Mouse (Mus musculus): ENCODE results near the gene Gde1. TPM values are rescaled to one million over a fixed set of nuclear protein-coding genes. Genes with fewer than 3 reads are reported as not detected.

Gene Gde1
- total RNA-seq, 2 experiments from 2014 or later: 204 to 214 TPM

DNA sequence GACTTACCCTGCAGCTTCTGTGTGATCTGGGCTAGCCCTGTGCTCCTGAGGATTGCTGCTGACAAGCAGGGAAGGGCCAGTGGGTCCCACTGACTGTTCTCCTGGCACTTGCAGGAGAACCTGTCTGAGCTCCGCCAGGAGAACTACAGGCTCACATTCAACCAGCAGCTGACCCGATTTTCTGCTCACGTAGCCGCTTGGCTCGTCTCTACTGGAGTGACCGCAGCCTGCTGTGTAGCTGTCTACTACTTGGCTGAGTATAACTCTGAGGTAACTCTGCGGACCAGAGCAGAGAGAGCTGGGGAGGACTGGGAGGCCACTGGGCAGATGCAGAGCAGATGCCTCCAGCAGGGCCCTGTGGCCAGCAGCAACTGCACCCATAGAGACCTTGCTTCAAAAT is 56.2 kb downstream of the Gde1 start:
- H3K27ac ChIP-seq: no peak overlapping the region
- H3K4me3 ChIP-seq: no peak overlapping the region
- no peak for TF ChIP-seq CTCF (conservative IDR thresholded peaks at IDR 0.05)
- peak in 1 of 2 experiments; percentile 2 for DNase-seq (ENCODE audit: low spot score in 2 of 2)

DNA sequence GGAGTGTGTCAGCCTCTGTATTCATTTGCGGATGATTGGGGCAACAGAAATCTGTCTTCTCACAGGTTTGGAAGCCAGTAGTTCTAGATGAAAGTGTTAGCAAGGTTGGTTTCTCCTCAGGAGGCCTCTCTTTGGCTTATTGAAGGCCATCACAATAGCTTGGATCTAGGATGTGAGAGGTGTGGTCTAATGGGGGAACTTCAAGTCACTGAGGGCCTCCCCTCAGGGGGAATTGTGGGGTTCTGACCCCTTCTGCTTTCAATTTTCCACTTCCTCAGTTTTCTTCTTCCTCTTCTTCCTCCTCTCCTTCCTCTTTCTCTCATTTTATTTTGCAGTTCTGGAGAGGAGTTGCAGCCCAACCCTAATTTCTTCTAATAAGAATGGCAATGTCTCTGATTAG is 59.3 kb downstream of the Gde1 start:
- Histone ChIP-seq H3K4me3 (no peak overlapping the region), H3K27ac (no peak overlapping the region)
- no peak for DNase-seq (ENCODE audit: low spot score in 2 of 2)
- TF ChIP-seq CTCF (conservative IDR thresholded peaks at IDR 0.05): no peak

Other genes with a start within 250 kb of the Gde1 start
- 1 to 10 TPM; 3.1 to 3.8 TPM for gene Itpripl2, start 213.8 kb downstream of the Gde1 start, total RNA-seq (2021)
- gene Coq7, start 172.4 kb downstream of the Gde1 start, total RNA-seq (2021): 10 to 100 TPM; 35.3 to 35.4 TPM
- 10 to 100 TPM; 15.0 to 16.8 TPM for gene Tmc7, start 121.0 kb downstream of the Gde1 start, total RNA-seq (2021)
- gene Tmc5, start 108.5 kb downstream of the Gde1 start, total RNA-seq (2021): under 1 TPM; 0.32 to 0.69 TPM
- 10 to 100 TPM; 41.5 to 50.3 TPM for gene Ccp110, start 6.8 kb upstream of the Gde1 start, total RNA-seq (2021)
- 10 to 100 TPM; 58.5 to 65.1 TPM for gene Vps35l, start 34.4 kb upstream of the Gde1 start, total RNA-seq (2021)
- 1 to 10 TPM; 4.9 to 5.4 TPM for gene Iqck, start 150.0 kb upstream of the Gde1 start, total RNA-seq (2021)
- 10 to 100 TPM; 24.3 to 26.6 TPM for gene Knop1, start 150.5 kb upstream of the Gde1 start, total RNA-seq (2021)

Measured in layer of hippocampus, adult 2 months (tissue).